Mouse (Mus musculus): ENCODE results near the gene Stag3.

Stag3 gene

GRCm38 (mm10) chr5:138279585-138280424 lies at the start of gene Stag3, which contains the start of the genes Gm43720 and Gpc2:
Stag3 (plus strand) TSS chr5:138280240.
Gm43720 (minus strand) TSS chr5:138279958.
Gpc2 (minus strand) TSS chr5:138280005.
- peak; percentile 79 to 84 for DNase-seq (ENCODE audit: low spot score in 2 of 2)

- DNase-seq (ENCODE audit: low spot score in 2 of 2) = no peak
Observed at GRCm38 (mm10) chr5:138233778-138234177, 46.3 kb upstream of the Stag3 start.

GRCm38 (mm10) chr5:138234224-138234623 lies 45.8 kb upstream of the Stag3 start:
- DNase-seq (ENCODE audit: low spot score in 2 of 2) = no peak

GRCm38 (mm10) chr5:138241511-138241910 lies 38.5 kb upstream of the Stag3 start:
- DNase-seq (ENCODE audit: low spot score in 2 of 2) = no peak

DNA sequence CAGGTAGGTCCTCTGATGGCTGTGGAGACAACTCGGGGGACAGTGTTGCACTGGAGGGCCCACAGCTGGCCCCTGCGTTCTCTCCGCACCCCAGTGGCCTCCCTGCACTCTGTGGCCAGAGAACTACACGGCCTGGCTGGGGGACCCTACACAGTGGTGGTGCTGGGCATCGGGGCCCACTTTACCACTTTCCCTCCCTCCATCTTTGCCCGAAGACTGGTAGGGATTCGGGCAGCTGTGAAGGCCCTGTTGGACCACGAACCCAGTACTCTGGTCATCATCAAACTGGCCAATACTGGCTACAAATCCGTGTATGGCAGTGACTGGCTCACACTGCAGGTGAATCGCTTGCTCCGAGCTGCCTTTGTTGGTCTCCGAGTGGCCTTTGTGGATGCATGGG lies 28.9 kb upstream of the Stag3 start:
- no peak for DNase-seq (ENCODE audit: low spot score in 2 of 2)

GRCm38 (mm10) chr5:138253061-138253460 lies 27.0 kb upstream of the Stag3 start:
- no peak for DNase-seq (ENCODE audit: low spot score in 2 of 2)

GRCm38 (mm10) chr5:138255353-138256093 lies 24.5 kb upstream of the Stag3 start, which contains the start of gene Lamtor4:
Lamtor4 (plus strand) TSS chr5:138255482.
- peak; percentile 87 to 93 for DNase-seq (ENCODE audit: low spot score in 2 of 2)

DNA sequence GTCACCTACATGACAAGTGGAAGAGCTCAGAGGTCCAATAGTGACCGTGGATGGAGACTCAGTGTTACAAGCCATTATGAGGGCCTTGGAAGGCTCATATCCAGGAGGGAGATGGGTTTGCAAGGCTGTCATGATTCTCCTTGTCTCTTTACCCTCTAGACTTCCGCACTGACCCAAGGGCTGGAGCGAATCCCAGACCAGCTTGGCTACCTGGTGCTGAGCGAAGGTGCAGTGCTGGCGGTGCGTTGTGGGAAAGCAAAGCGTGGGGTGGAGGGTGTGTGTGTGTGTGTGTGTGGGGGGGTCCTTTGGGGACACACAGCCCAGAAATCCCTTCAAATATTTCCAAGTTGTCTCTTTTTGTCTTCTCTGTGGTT lies 24.0 kb upstream of the Stag3 start:
- DNase-seq (ENCODE audit: low spot score in 2 of 2) = no peak

- no peak for DNase-seq (ENCODE audit: low spot score in 2 of 2)
Observed at GRCm38 (mm10) chr5:138256966-138257584, 23.0 kb upstream of the Stag3 start.

GRCm38 (mm10) chr5:138257585-138257978 lies 22.5 kb upstream of the Stag3 start:
- no peak for DNase-seq (ENCODE audit: low spot score in 2 of 2)

DNA sequence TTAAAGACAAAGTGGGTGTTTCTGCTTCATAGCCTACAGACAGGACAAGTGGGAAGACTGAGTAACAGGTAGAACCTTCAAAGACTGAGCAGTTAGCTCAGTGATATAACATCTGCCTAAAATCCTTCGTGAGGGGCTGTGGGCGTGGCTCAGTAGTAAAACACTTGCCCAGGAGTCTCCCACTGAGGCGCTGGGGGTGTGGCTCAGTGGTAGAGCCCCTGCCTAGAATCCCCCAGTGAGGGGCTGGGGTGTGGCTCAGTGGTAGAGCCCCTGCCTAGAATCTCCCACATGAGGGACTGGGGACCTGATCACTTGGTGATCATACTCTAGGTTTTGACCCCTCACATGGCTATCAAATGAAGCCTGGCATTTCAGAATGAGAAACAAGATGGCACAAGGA lies 22.0 kb upstream of the Stag3 start:
- DNase-seq (ENCODE audit: low spot score in 2 of 2) = no peak

GRCm38 (mm10) chr5:138258542-138258941 lies 21.5 kb upstream of the Stag3 start:
- DNase-seq (ENCODE audit: low spot score in 2 of 2) = no peak

DNA sequence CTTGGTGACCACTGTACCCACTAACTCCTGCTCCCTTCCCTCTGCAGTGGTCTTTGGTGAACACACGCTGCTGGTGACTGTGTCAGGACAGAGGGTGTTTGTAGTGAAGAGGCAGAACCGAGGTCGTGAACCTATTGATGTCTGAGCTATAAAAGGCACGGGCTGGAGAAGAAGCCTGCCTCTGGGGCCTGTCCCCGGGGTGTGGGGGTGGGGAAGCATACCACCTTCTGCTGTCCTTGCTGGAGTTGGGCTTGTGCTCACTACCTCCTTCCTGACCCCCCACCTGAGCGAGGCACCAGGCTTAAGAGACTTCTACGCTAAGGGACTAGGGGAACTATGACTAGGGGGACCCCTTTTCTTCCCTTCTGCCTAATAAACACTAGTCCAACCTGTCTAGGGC lies 21.0 kb upstream of the Stag3 start:
- no peak for DNase-seq (ENCODE audit: low spot score in 2 of 2)

DNA sequence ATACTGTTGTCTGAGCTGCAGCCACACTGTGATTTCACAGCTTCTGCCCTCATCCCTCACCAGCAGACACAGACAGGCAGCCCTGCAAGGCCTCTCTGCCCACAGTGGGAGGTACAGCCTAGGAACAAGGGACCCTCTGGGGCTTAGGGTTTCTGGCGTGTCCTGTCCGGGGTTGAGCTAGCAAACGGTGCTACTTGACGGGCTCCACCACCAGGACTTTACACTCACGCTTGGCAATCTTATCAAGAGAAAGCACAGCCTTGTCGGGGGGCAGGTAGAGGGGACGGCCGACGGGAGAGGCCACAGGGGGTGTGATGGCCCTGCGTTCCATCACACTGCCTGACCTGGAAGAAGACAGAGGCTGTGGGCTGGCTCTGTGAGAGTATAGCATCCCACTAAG lies 20.0 kb upstream of the Stag3 start:
- no peak for DNase-seq (ENCODE audit: low spot score in 2 of 2)

DNA sequence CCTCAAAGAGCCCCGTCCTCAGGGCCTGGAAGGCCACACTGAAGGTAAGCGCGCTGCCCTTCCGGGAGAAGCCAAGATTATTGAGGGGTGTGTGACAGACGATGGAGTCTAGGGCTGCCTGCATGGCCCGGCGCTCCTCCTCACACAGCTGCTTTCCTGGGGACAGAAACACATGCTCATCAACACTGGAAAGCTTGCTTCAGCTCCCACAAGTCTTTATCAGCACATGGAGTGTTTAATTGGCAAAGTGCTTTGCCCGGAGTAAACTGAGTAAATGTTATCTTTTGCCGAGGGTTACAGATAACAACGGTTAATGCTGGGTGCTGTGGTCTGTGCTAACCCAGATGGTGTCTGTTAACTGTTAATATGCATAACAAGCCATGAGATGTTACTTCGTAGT lies 19.2 kb upstream of the Stag3 start:
- no peak for DNase-seq (ENCODE audit: low spot score in 2 of 2)

- DNase-seq (ENCODE audit: low spot score in 2 of 2) = no peak
Observed at GRCm38 (mm10) chr5:138262001-138262400, 18.0 kb upstream of the Stag3 start.

DNA sequence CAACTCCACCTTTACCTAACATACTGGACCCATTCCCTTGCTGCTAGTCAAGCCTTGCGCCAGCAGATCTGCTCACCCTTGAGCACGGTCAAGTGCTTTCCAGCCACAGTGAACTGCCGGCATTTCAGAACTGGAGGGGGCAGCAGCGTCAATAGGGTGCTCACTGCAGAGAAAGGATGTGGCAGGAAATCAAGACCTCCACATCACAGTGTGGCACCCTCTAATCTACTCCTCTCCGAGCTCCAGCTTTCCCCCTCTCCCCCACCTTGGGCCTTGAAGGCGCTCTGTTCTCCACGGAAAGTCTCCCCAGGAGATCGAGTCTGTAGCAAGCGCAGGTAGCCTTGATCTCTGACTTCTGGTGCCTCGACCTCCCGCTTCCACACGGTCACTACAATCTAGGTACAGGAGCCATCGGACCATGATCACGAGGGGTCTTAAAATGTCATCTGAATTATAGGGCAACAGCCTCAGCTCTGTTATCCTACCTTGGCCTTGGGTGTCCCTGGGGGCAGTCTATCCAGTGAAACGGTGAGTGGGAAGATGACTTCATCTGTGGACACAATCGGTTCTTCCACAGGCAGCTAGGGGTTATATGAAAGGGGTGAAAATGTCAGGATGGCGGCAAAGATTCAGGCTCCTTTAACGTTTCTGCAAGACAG lies 17.3 kb upstream of the Stag3 start:
- DNase-seq (ENCODE audit: low spot score in 2 of 2) = no peak

DNA sequence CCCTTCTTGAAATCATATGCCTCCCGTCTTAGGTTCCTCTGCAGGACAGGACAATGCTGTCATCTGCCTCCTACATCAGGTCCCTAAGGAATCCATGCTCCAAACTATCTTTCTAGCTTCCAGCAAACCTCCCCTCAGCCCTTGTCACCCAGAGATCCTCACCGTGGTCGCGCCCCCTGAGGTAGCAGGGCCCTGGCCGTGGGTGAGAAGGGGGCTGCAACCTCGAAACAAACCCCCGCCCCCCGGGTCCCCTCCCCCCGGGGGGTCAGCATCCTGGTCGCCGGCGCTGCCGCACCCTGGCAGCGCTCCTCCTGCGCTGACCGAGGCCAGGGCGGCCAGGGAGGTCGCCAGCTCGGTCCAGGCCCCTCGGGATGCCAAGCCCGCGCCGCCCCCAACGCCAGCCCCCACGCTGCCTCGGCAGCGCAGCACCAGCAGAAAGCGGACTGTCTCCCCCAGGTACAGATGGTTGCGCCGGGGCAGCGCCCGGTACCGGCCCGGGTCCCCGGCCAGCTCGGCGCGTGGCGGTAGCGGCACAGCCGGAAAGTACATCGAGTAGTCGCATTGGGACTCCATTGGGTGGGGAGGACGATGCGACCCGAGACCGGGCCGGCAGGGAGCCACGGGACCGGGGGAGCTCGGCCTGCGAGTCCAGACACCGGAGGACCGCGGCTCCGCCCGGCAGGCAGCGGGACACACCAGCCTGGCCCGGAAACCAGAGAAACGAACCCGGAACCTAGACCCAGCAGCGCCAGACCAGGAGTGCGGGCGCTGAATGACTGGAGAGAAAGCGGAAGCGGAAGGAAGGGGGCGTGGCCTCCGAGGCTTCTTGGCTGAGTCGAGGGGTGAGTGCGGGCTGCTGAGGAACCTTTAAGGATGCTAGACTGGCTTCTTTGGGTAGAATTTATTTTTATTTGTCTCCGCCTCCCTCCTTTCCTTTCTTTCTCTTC lies 16.5 kb upstream of the Stag3 start, which contains the start of gene BC037034:
Gene BC037034, minus strand, starts transcription at position 774 of the 947 bp plus-strand sequence.
- peak; percentile 88 to 93 for DNase-seq (ENCODE audit: low spot score in 2 of 2)

- DNase-seq (ENCODE audit: low spot score in 2 of 2) = no peak
Observed at GRCm38 (mm10) chr5:138264207-138264578, 15.8 kb upstream of the Stag3 start.

GRCm38 (mm10) chr5:138265712-138266111 lies 14.3 kb upstream of the Stag3 start:
- no peak for DNase-seq (ENCODE audit: low spot score in 2 of 2)

- no peak for DNase-seq (ENCODE audit: low spot score in 2 of 2)
Observed at GRCm38 (mm10) chr5:138267114-138267513, 12.9 kb upstream of the Stag3 start.

Data from urinary bladder, postnatal 36 days (tissue).